In genomic region chr12:70753458-70753857, GRCm38 (mm10) we compare ENCODE assay signal across 14 mouse cellular contexts.
DNase-seq lines count a peak whose midpoint lies in the region; ATAC-seq and TF ChIP-seq lines count a peak whose summit lies in the region.
"Had no signal": no experiment of that assay in that cellular context is flagged by ENCODE, and none has a peak within 500 bp of the region (broad histone marks: within the 10 kb centered on the region; RNA-seq: fewer than 3 reads in every experiment).

No protein-coding gene starts in this region.

- DNase-seq in kidney, postnatal 0 days (ENCODE audit: low spot score) = peak; percentile 25
- no peak for DNase-seq in kidney, adult 11 months
- DNase-seq in R1 (ENCODE audit: low read depth, low spot score) = peak; percentile 41
- peak; percentile 37 for DNase-seq in brain, adult 2 months (ENCODE audit: low read depth, low spot score)
- no peak for DNase-seq in urinary bladder, postnatal 25 days (ENCODE audit: low spot score)
- DNase-seq in right cerebral cortex, adult 18-20 months = no peak
- DNase-seq: cerebellum, adult 11 months; cerebellum, postnatal 25 days; gastrocnemius, postnatal 10 days had no signal

- no peak overlapping the region for H3K27ac ChIP-seq in kidney, postnatal 0 days
- peak overlapping the region; percentile 93; the same call in 1 of the 2 replicates for H3K27ac ChIP-seq in limb, embryonic 13.5 days

- H3K4me1 ChIP-seq in kidney, postnatal 0 days (replicated peaks; ENCODE audit: insufficient read depth, low read length) = peaks cover 4% of the 10 kb centered on the region; the same call in 1 of the 2 replicates
- H3K4me1 ChIP-seq in limb, embryonic 13.5 days = peaks cover 45% of the 10 kb centered on the region

- H3K4me3 ChIP-seq in kidney, postnatal 0 days (replicated peaks; ENCODE audit: low read depth, low read length) = no peak overlapping the region
- no peak overlapping the region for H3K4me3 ChIP-seq in limb, embryonic 13.5 days
- H3K4me3 ChIP-seq: embryonic facial prominence, embryonic 15.5 days; forebrain, embryonic 15.5 days had no signal

- no peaks in the 10 kb centered on the region for H3K36me3 ChIP-seq in kidney, postnatal 0 days (ENCODE audit: insufficient read depth, low read length)
- H3K36me3 ChIP-seq in limb, embryonic 13.5 days = no peaks in the 10 kb centered on the region
- H3K36me3 ChIP-seq: embryonic facial prominence, embryonic 15.5 days; forebrain, embryonic 15.5 days had no signal

- no peaks in the 10 kb centered on the region for H3K27me3 ChIP-seq in kidney, postnatal 0 days (ENCODE audit: insufficient read depth, low read length)
- no peaks in the 10 kb centered on the region for H3K27me3 ChIP-seq in limb, embryonic 13.5 days
- H3K27me3 ChIP-seq: embryonic facial prominence, embryonic 15.5 days; forebrain, embryonic 15.5 days had no signal

- no peak for ATAC-seq in kidney, postnatal 0 days (replicated peaks; ENCODE audit: low FRiP score, low read depth)
- ATAC-seq in limb, embryonic 13.5 days (ENCODE audit: low FRiP score, low read depth) = no peak

- no peak overlapping the region for H3K4me2 ChIP-seq in kidney, postnatal 0 days (ENCODE audit: low read length)
- H3K4me2 ChIP-seq in limb, embryonic 13.5 days (replicated peaks) = no peak overlapping the region
- H3K4me2 ChIP-seq: forebrain, embryonic 15.5 days; liver, embryonic 11.5 days; midbrain, embryonic 11.5 days had no signal

- WGBS in kidney, postnatal 0 days = 91% methylated on average over 3 of the region's 3 CpGs
- WGBS in limb, embryonic 13.5 days = 71% methylated on average over 3 of the region's 3 CpGs

- H3K9me3 ChIP-seq in kidney, postnatal 0 days (replicated peaks; ENCODE audit: low read length) = no peaks in the 10 kb centered on the region
- H3K9me3 ChIP-seq in limb, embryonic 13.5 days = no peaks in the 10 kb centered on the region
- H3K9me3 ChIP-seq: embryonic facial prominence, embryonic 15.5 days; forebrain, embryonic 15.5 days had no signal

- H3K9ac ChIP-seq in kidney, postnatal 0 days (ENCODE audit: low read depth, low read length) = no peak overlapping the region
- H3K9ac ChIP-seq in limb, embryonic 13.5 days = no peak overlapping the region
- H3K9ac ChIP-seq: embryonic facial prominence, embryonic 15.5 days; forebrain, embryonic 15.5 days had no signal

- TF ChIP-seq CTCF in kidney, postnatal 0 days (IDR thresholded peaks at IDR 0.05; ENCODE audit: low read depth) = no peak

Comparison
In these comparisons a context has a peak if more than half of its experiments do, and no peak if none do; other contexts are left out.
1. DNase-seq: peak in kidney, postnatal 0 days (single experiment), R1 (single experiment) and brain, adult 2 months (single experiment); none in kidney, adult 11 months (single experiment), urinary bladder, postnatal 25 days (single experiment) and right cerebral cortex, adult 18-20 months (single experiment).